Mouse (Mus musculus) midbrain, embryonic 16.5 days (tissue): ENCODE results near the gene Cxadr. TPM values are rescaled to one million over a fixed set of nuclear protein-coding genes. Genes with fewer than 3 reads are reported as not detected.
A peak's percentile ranks its signal among the peaks of the same experiment; 100 is the strongest.

ENCODE experiments used
- ATAC-seq: fragments of 200-750 bp; cut with Nextera tagmentation; 2 replicates; pipeline ENCODE4 v1.8.0; 2017; ENCODE audit warnings: moderate TSS enrichment
- H3K27ac ChIP-seq: fragments of 300-500 bp; sonication (generic); 2 replicates; pipeline ENCODE4 v1.5.1; 2014; ENCODE audit warnings: mild to moderate bottlenecking, low read length, mixed read lengths
- H3K27me3 ChIP-seq: fragments of 300-500 bp; sonication (generic); 2 replicates; pipeline ENCODE4 v1.6.1; 2014; ENCODE audit warnings: low read depth, low read length, mixed read lengths; ENCODE audit not compliant: control insufficient read depth, insufficient read depth
- H3K36me3 ChIP-seq: fragments of 300-500 bp; sonication (generic); 2 replicates; pipeline ENCODE4 v1.6.1; 2014; ENCODE audit warnings: mild to moderate bottlenecking, low read length, moderate library complexity, mixed read lengths; ENCODE audit not compliant: control insufficient read depth, insufficient read depth
- H3K4me1 ChIP-seq: fragments of 300-500 bp; sonication (generic); 2 replicates; pipeline ENCODE4 v1.6.1; 2014; ENCODE audit warnings: mild to moderate bottlenecking, low read length, mixed read lengths; ENCODE audit not compliant: control insufficient read depth, insufficient read depth
- H3K4me2 ChIP-seq: fragments of 300-500 bp; sonication (generic); 2 replicates; pipeline ENCODE4 v1.6.1; 2014; ENCODE audit warnings: mild to moderate bottlenecking, low read length, mixed read lengths
- H3K4me3 ChIP-seq: fragments of 300-500 bp; sonication (generic); 2 replicates; pipeline ENCODE4 v1.5.1; 2014; ENCODE audit warnings: low read depth, mild to moderate bottlenecking, low read length, moderate library complexity, mixed read lengths
- H3K9ac ChIP-seq: fragments of 300-500 bp; sonication (generic); 2 replicates; pipeline ENCODE4 v1.6.1; 2014; ENCODE audit warnings: low read depth, low read length, mixed read lengths
- H3K9me3 ChIP-seq: fragments of 300-500 bp; sonication (generic); replicated peaks from 2 replicates; pipeline ENCODE4 v1.6.1; 2014; ENCODE audit warnings: mild to moderate bottlenecking, low read length, mixed read lengths; ENCODE audit not compliant: control insufficient read depth, poor library complexity, severe bottlenecking
- WGBS: fragments of 180-500 bp; shearing (Covaris S2); extraction: QIAGEN DNeasy Blood & Tissue Kit; methylation state at CpG from one replicate; pipeline ENCODE4 v1.1.7; 2014; 5-methylcytosine and 5-hydroxymethylcytosine counted together
- polyA plus RNA-seq: library from polyadenylated mRNA; unstranded; fragments of >200 nt; fragmentation: Nextera tagmentation; extraction: Ambion mirVana; gene quantifications from 2 replicates; pipeline ENCODE4 v1.2.1, GENCODE M21; 2015

Gene Cxadr
- polyA plus RNA-seq, 1 experiment from 2014 or later, result 205 TPM

- H3K36me3 ChIP-seq, result no peaks in the 10 kb centered on the region
- H3K4me2 ChIP-seq, result no peak overlapping the region
- no peak overlapping the region for H3K4me3 ChIP-seq
- H3K4me1 ChIP-seq, result peaks cover 37% of the 10 kb centered on the region
- no peaks in the 10 kb centered on the region for H3K27me3 ChIP-seq
- no peak for ATAC-seq
- no peak overlapping the region for H3K9ac ChIP-seq
- no peaks in the 10 kb centered on the region for H3K9me3 ChIP-seq
- no peak overlapping the region for H3K27ac ChIP-seq
- WGBS, result 79% methylated on average over 9 of the region's 9 CpGs
Observed at GRCm38 (mm10) chr16:78316849-78317248, 15.6 kb downstream of the Cxadr start.

- no peak for ATAC-seq
- 82% methylated on average over 7 of the region's 7 CpGs for WGBS
- no peaks in the 10 kb centered on the region for H3K36me3 ChIP-seq
Observed at GRCm38 (mm10) chr16:78317960-78318359, 16.7 kb downstream of the Cxadr start.

GRCm38 (mm10) chr16:78319711-78320110 lies 18.4 kb downstream of the Cxadr start:
- H3K36me3 ChIP-seq, result no peaks in the 10 kb centered on the region
- H3K4me2 ChIP-seq, result no peak overlapping the region
- H3K9ac ChIP-seq, result no peak overlapping the region
- H3K27me3 ChIP-seq, result no peaks in the 10 kb centered on the region
- H3K4me3 ChIP-seq, result no peak overlapping the region
- H3K27ac ChIP-seq, result no peak overlapping the region
- no peak for ATAC-seq
- no peaks in the 10 kb centered on the region for H3K9me3 ChIP-seq
- WGBS, result 70% methylated on average over 7 of the region's 7 CpGs
- H3K4me1 ChIP-seq, result peaks cover 34% of the 10 kb centered on the region

More at GRCm38 (mm10) chr16:78317960-78318359, 16.7 kb downstream of the Cxadr start:
- Histone ChIP-seq H3K4me2 (no peak overlapping the region), H3K27ac (no peak overlapping the region), H3K4me1 (peaks cover 45% of the 10 kb centered on the region), H3K27me3 (no peaks in the 10 kb centered on the region), H3K4me3 (no peak overlapping the region), H3K9me3 (no peaks in the 10 kb centered on the region), H3K9ac (no peak overlapping the region)

- Histone ChIP-seq H3K9ac (no peak overlapping the region), H3K4me2 (peak overlapping the region; percentile 31), H3K4me3 (no peak overlapping the region), H3K36me3 (peaks cover 5% of the 10 kb centered on the region; the same call in 1 of the 2 replicates), H3K27ac (peak overlapping the region; percentile 74), H3K9me3 (no peaks in the 10 kb centered on the region), H3K4me1 (peaks cover 33% of the 10 kb centered on the region), H3K27me3 (no peaks in the 10 kb centered on the region)
- peak; percentile 64 for ATAC-seq
- WGBS, result 1% methylated on average over 7 of the region's 7 CpGs
Observed at GRCm38 (mm10) chr16:78321559-78321958, 20.3 kb downstream of the Cxadr start.

- Histone ChIP-seq H3K9me3 (no peaks in the 10 kb centered on the region), H3K27ac (peak overlapping the region; percentile 74), H3K9ac (peak overlapping the region; percentile 30; the same call in 1 of the 2 replicates), H3K4me3 (no peak overlapping the region), H3K4me2 (peak overlapping the region; percentile 31), H3K27me3 (no peaks in the 10 kb centered on the region), H3K4me1 (peaks cover 33% of the 10 kb centered on the region), H3K36me3 (peaks cover 11% of the 10 kb centered on the region)
- 1% methylated on average over 7 of the region's 7 CpGs for WGBS
- ATAC-seq, result peak; percentile 70
Observed at GRCm38 (mm10) chr16:78322140-78322539, 20.9 kb downstream of the Cxadr start.

GRCm38 (mm10) chr16:78325972-78326848 lies 24.9 kb downstream of the Cxadr start:
- peaks cover 26% of the 10 kb centered on the region for H3K36me3 ChIP-seq
- no peak overlapping the region for H3K27ac ChIP-seq
- no peaks in the 10 kb centered on the region for H3K9me3 ChIP-seq
- 84% methylated on average over 27 of the region's 27 CpGs for WGBS
- H3K4me3 ChIP-seq, result no peak overlapping the region
- no peaks in the 10 kb centered on the region for H3K27me3 ChIP-seq
- no peak overlapping the region for H3K9ac ChIP-seq
- peaks cover 23% of the 10 kb centered on the region for H3K4me1 ChIP-seq
- no peak for ATAC-seq
- H3K4me2 ChIP-seq, result no peak overlapping the region

GRCm38 (mm10) chr16:78327562-78327961 lies 26.3 kb downstream of the Cxadr start:
- ATAC-seq, result no peak
- Histone ChIP-seq H3K9ac (no peak overlapping the region), H3K4me3 (no peak overlapping the region), H3K9me3 (no peaks in the 10 kb centered on the region), H3K4me1 (peaks cover 11% of the 10 kb centered on the region), H3K4me2 (no peak overlapping the region), H3K27me3 (no peaks in the 10 kb centered on the region), H3K36me3 (peaks cover 26% of the 10 kb centered on the region), H3K27ac (no peak overlapping the region)
- 94% methylated on average over 7 of the region's 7 CpGs for WGBS

- no peak for ATAC-seq
- H3K27me3 ChIP-seq, result no peaks in the 10 kb centered on the region
- WGBS, result 92% methylated on average over 12 of the region's 12 CpGs
- H3K9ac ChIP-seq, result no peak overlapping the region
- peaks cover 27% of the 10 kb centered on the region for H3K36me3 ChIP-seq
- no peak overlapping the region for H3K4me2 ChIP-seq
- H3K4me3 ChIP-seq, result no peak overlapping the region
- H3K4me1 ChIP-seq, result peaks cover 7% of the 10 kb centered on the region
- H3K27ac ChIP-seq, result no peak overlapping the region
- H3K9me3 ChIP-seq, result no peaks in the 10 kb centered on the region
Observed at GRCm38 (mm10) chr16:78327999-78328398, 26.7 kb downstream of the Cxadr start.

- peaks cover 27% of the 10 kb centered on the region for H3K36me3 ChIP-seq
- 0 out of 2 replicates have a peak, but pooled peaks cover 2% of the 10 kb centered on the region for H3K4me1 ChIP-seq
- no peak overlapping the region for H3K4me2 ChIP-seq
- no peaks in the 10 kb centered on the region for H3K9me3 ChIP-seq
- no peak overlapping the region for H3K27ac ChIP-seq
- WGBS, result 53% methylated on average over 8 of the region's 8 CpGs
- no peak overlapping the region for H3K4me3 ChIP-seq
- no peak for ATAC-seq
- no peak overlapping the region for H3K9ac ChIP-seq
- H3K27me3 ChIP-seq, result no peaks in the 10 kb centered on the region
Observed at GRCm38 (mm10) chr16:78337226-78337625, 35.9 kb downstream of the Cxadr start.
